Mouse (Mus musculus) Patski (cell line): ENCODE results near the gene Gprc5a. TPM values are rescaled to one million over a fixed set of nuclear protein-coding genes. Genes with fewer than 3 reads are reported as not detected.

Experiments used
- ATAC-seq: fragments of 100-300 bp; one replicate; pipeline ENCODE4 v1.8.0; 2021
- CTCF ChIA-PET: fragments of 350-600 bp; sonication (Branson Sonifier 250); formaldehyde crosslinking; loops from one replicate; lab custom pipeline; 2022; ENCODE audit warnings: inconsistent platforms; lab: Charles Lee
- POLR2A ChIA-PET: fragments of 350-600 bp; sonication (Branson Sonifier 250); formaldehyde crosslinking; loops from one replicate; lab custom pipeline; 2022; ENCODE audit warnings: antibody characterized with exemption, inconsistent platforms; lab: Charles Lee
- DNase-seq: peaks from one replicate; pipeline ENCODE4 v3.0.0-alpha.2; 2011; ENCODE audit warnings: low read depth, low spot score
- H3K27me3 ChIP-seq: fragments of 371-371 bp; one replicate; pipeline ENCODE4 v1.5.1; 2021
- CTCF ChIP-seq: fragments of 100-300 bp; IDR thresholded peaks from one replicate; pipeline ENCODE4 v1.5.1; 2021
- in situ Hi-C: fragments of 300-500 bp; cut with MboI; formaldehyde crosslinking; loops from 3 replicates; pipeline ENCODE4 v1.11.1; 2018; ENCODE audit warnings: low pct_unique_long_range_greater_than_20kb, mixed read lengths
- polyA plus RNA-seq: library from polyadenylated mRNA; unstranded; gene quantifications from one replicate; pipeline ENCODE4 v1.2.3, GENCODE M21; 2021

Gprc5a gene
- polyA plus RNA-seq, 1 experiment from 2014 or later, result 80.0 TPM

- no peak for TF ChIP-seq CTCF
- ChIA-PET POLR2A (no interaction called here), CTCF (interaction anchor here (1.0 to 1.4 kb wide), 2 partner anchors 88 to 121 kb away, joined by 3 read pairs; no protein-coding TSS in a partner anchor)
- H3K27me3 ChIP-seq, result no peaks in the 10 kb centered on the region
- in situ Hi-C loops, result loop anchor here (5.0 to 25.0 kb wide), 2 partner anchors 41 to 1744 kb away; partner anchors contain the start of genes H2afj and Hist4h4
- DNase-seq (no peak), ATAC-seq (no peak)
Observed at GRCm38 (mm10) chr6:135068221-135068620, 2.8 kb downstream of the Gprc5a start.

GRCm38 (mm10) chr6:135069856-135070255 lies 4.4 kb downstream of the Gprc5a start:
- ATAC-seq, result no peak
- in situ Hi-C loops, result loop anchor here (5.0 to 25.0 kb wide), 2 partner anchors 43 to 1742 kb away; partner anchors contain the start of genes H2afj and Hist4h4
- TF ChIP-seq CTCF, result no peak
- CTCF ChIA-PET, result interaction anchor here (1.6 to 2.8 kb wide), 3 partner anchors 10 to 44 kb away, joined by 5 to 11 read pairs (median 10); no protein-coding TSS in a partner anchor
- no peak for DNase-seq
- H3K27me3 ChIP-seq, result no peaks in the 10 kb centered on the region
- POLR2A ChIA-PET, result interaction anchor here (0.6 kb wide), 2 partner anchors 11 to 18 kb away, joined by 4 to 6 read pairs; no protein-coding TSS in a partner anchor

- ATAC-seq (no peak), DNase-seq (no peak)
- no peaks in the 10 kb centered on the region for H3K27me3 ChIP-seq
- CTCF ChIA-PET, result interaction anchor here (1.6 to 2.8 kb wide), 3 partner anchors 10 to 45 kb away, joined by 5 to 11 read pairs (median 10); no protein-coding TSS in a partner anchor
- POLR2A ChIA-PET, result interaction anchor here (0.6 kb wide), 2 partner anchors 10 to 17 kb away, joined by 4 to 6 read pairs; no protein-coding TSS in a partner anchor
- in situ Hi-C loops, result loop anchor here (25.0 kb wide), 1 partner anchor 1742 kb away; the partner anchor contains the start of genes H2afj and Hist4h4
- TF ChIP-seq CTCF, result no peak
Observed at GRCm38 (mm10) chr6:135070347-135070746, 4.9 kb downstream of the Gprc5a start.

- H3K27me3 ChIP-seq, result no peaks in the 10 kb centered on the region
- ATAC-seq (no peak), DNase-seq (no peak)
- in situ Hi-C loops, result loop anchor here (25.0 kb wide), 1 partner anchor 1738 kb away; the partner anchor contains the start of genes H2afj and Hist4h4
- ChIA-PET CTCF (interaction anchor here (0.8 to 1.3 kb wide), 3 partner anchors 8 to 14 kb away, joined by 3 to 5 read pairs (median 5); no protein-coding TSS in a partner anchor), POLR2A (interaction anchor here (1.2 kb wide), 1 partner anchor 130 kb away, joined by 4 read pairs; no protein-coding TSS in a partner anchor)
- no peak for TF ChIP-seq CTCF
Observed at GRCm38 (mm10) chr6:135074405-135074947, 9.0 kb downstream of the Gprc5a start.

GRCm38 (mm10) chr6:135076202-135076601 lies 10.8 kb downstream of the Gprc5a start:
- ChIA-PET CTCF (interaction anchor here (0.9 kb wide), 1 partner anchor 50 kb away, joined by 3 read pairs; no protein-coding TSS in a partner anchor), POLR2A (interaction anchor here (0.7 kb wide), 1 partner anchor 34 kb away, joined by 6 read pairs; no protein-coding TSS in a partner anchor)
- no peaks in the 10 kb centered on the region for H3K27me3 ChIP-seq
- TF ChIP-seq CTCF, result no peak
- in situ Hi-C loops, result no loop called here
- ATAC-seq, result no peak
- no peak for DNase-seq

- DNase-seq, result no peak
- in situ Hi-C loops, result no loop called here
- POLR2A ChIA-PET, result no interaction called here
- CTCF ChIA-PET, result interaction anchor here (3.0 kb wide), 1 partner anchor 52 kb away, joined by 12 read pairs; no protein-coding TSS in a partner anchor
- ATAC-seq, result no peak
- no peaks in the 10 kb centered on the region for H3K27me3 ChIP-seq
- TF ChIP-seq CTCF, result no peak
Observed at GRCm38 (mm10) chr6:135078420-135078819, 13.0 kb downstream of the Gprc5a start.

- POLR2A ChIA-PET, result no interaction called here
- ATAC-seq (peak; percentile 6), DNase-seq (no peak)
- in situ Hi-C loops, result loop anchor here (5.0 to 10.0 kb wide), 2 partner anchors 161 to 293 kb away; no protein-coding TSS in a partner anchor
- no peaks in the 10 kb centered on the region for H3K27me3 ChIP-seq
- TF ChIP-seq CTCF, result no peak
- CTCF ChIA-PET, result interaction anchor here (1.9 kb wide), 1 partner anchor 58 kb away, joined by 5 read pairs; no protein-coding TSS in a partner anchor
Observed at GRCm38 (mm10) chr6:135083991-135084502, 18.6 kb downstream of the Gprc5a start.

- TF ChIP-seq CTCF, result no peak
- ChIA-PET CTCF (interaction anchor here (1.4 to 3.9 kb wide), 3 partner anchors 15 to 60 kb away, joined by 8 to 28 read pairs (median 10); no protein-coding TSS in a partner anchor), POLR2A (interaction anchor here (0.6 kb wide), 1 partner anchor 53 kb away, joined by 3 read pairs; no protein-coding TSS in a partner anchor)
- ATAC-seq, result no peak
- no peak for DNase-seq
- in situ Hi-C loops, result loop anchor here (5.0 to 10.0 kb wide), 2 partner anchors 57 to 159 kb away; no protein-coding TSS in a partner anchor
- H3K27me3 ChIP-seq, result no peaks in the 10 kb centered on the region
Observed at GRCm38 (mm10) chr6:135085703-135086102, 20.3 kb downstream of the Gprc5a start.

GRCm38 (mm10) chr6:135087721-135088451 lies 22.4 kb downstream of the Gprc5a start:
- POLR2A ChIA-PET, result interaction anchor here (0.6 kb wide), 1 partner anchor 18 kb away, joined by 4 read pairs; no protein-coding TSS in a partner anchor
- ATAC-seq, result no peak

More at GRCm38 (mm10) chr6:135087721-135088451, 22.4 kb downstream of the Gprc5a start:
- no peak for DNase-seq
- in situ Hi-C loops, result loop anchor here (5.0 to 10.0 kb wide), 2 partner anchors 54 to 157 kb away; no protein-coding TSS in a partner anchor
- TF ChIP-seq CTCF, result peak; percentile 88
- CTCF ChIA-PET, result interaction anchor here (0.7 to 3.9 kb wide), 14 partner anchors 10 to 160 kb away, joined by 3 to 28 read pairs (median 5); no protein-coding TSS in a partner anchor
- no peaks in the 10 kb centered on the region for H3K27me3 ChIP-seq
